Mouse (Mus musculus): ENCODE measurements around the gene Ly6g6c.

- TF ChIP-seq CTCF (IDR thresholded peaks at IDR 0.05; ENCODE audit: low read depth, low read length): no peak
- TF ChIP-seq POLR2A (IDR thresholded peaks at IDR 0.05; ENCODE audit: insufficient read depth, low read length): no peak
Measured at GRCm38 (mm10) chr17:35022541-35023060, 42.6 kb upstream of the Ly6g6c start.

Measured in ES-Bruce4 (cell line).